Mouse (Mus musculus) liver, embryonic 11.5 days (tissue): ENCODE measurements around the gene Pga5. TPM values are rescaled to one million over a fixed set of nuclear protein-coding genes. Genes with fewer than 3 reads are reported as not detected.

Source experiments
- ATAC-seq: fragments of 200-750 bp; cut with Nextera tagmentation; replicated peaks from 2 replicates; pipeline ENCODE4 v1.8.0; 2017; ENCODE audit warnings: moderate number of reproducible peaks, mild to moderate bottlenecking, moderate TSS enrichment, moderate library complexity; ENCODE audit not compliant: low FRiP score
- DNase-seq: peaks from one replicate; pipeline ENCODE4 v3.0.0-alpha.2; 2017; ENCODE audit warnings: low spot score
- H3K27ac ChIP-seq: fragments of 300-500 bp; sonication (generic); 2 replicates; pipeline ENCODE4 v1.5.1; 2014; ENCODE audit warnings: mild to moderate bottlenecking, low read depth, low read length, control low read depth
- H3K27me3 ChIP-seq: fragments of 300-500 bp; sonication (generic); replicated peaks from 2 replicates; pipeline ENCODE4 v1.6.1; 2014; ENCODE audit warnings: low read length, mixed read lengths; ENCODE audit not compliant: control insufficient read depth, insufficient read depth
- H3K36me3 ChIP-seq: fragments of 300-500 bp; sonication (generic); 2 replicates; pipeline ENCODE4 v1.6.1; 2014; ENCODE audit warnings: mild to moderate bottlenecking, low read length, moderate library complexity, mixed read lengths; ENCODE audit not compliant: control insufficient read depth, insufficient read depth
- H3K4me1 ChIP-seq: fragments of 300-500 bp; sonication (generic); replicated peaks from 2 replicates; pipeline ENCODE4 v1.6.1; 2014; ENCODE audit warnings: low read length, mixed read lengths; ENCODE audit not compliant: control insufficient read depth, insufficient read depth
- H3K4me2 ChIP-seq: fragments of 300-500 bp; sonication (generic); 2 replicates; pipeline ENCODE4 v1.6.1; 2014; ENCODE audit warnings: mild to moderate bottlenecking, control low read depth, moderate library complexity
- H3K4me3 ChIP-seq: fragments of 300-500 bp; sonication (generic); 2 replicates; pipeline ENCODE4 v1.5.1; 2014; ENCODE audit warnings: low read depth, low read length, control low read depth
- H3K9ac ChIP-seq: fragments of 300-500 bp; sonication (generic); 2 replicates; pipeline ENCODE4 v1.6.1; 2014; ENCODE audit warnings: low read depth, low read length, control low read depth
- H3K9me3 ChIP-seq: fragments of 300-500 bp; sonication (generic); 2 replicates; pipeline ENCODE4 v1.6.1; 2016; ENCODE audit warnings: low read length, inconsistent platforms, mixed read lengths; ENCODE audit not compliant: control insufficient read depth
- WGBS: fragments of 180-500 bp; shearing (Covaris S2); extraction: QIAGEN DNeasy Blood & Tissue Kit; methylation state at CpG from one replicate; pipeline ENCODE4 v1.1.7; 2014; 5-methylcytosine and 5-hydroxymethylcytosine counted together
- polyA plus RNA-seq: library from polyadenylated mRNA; unstranded; fragments of >200 nt; fragmentation: Nextera tagmentation; extraction: Ambion mirVana; gene quantifications from 2 replicates; pipeline ENCODE4 v1.2.1, GENCODE M21; 2014

Pga5 gene
- polyA plus RNA-seq, 1 experiment from 2014 or later: not detected

DNA sequence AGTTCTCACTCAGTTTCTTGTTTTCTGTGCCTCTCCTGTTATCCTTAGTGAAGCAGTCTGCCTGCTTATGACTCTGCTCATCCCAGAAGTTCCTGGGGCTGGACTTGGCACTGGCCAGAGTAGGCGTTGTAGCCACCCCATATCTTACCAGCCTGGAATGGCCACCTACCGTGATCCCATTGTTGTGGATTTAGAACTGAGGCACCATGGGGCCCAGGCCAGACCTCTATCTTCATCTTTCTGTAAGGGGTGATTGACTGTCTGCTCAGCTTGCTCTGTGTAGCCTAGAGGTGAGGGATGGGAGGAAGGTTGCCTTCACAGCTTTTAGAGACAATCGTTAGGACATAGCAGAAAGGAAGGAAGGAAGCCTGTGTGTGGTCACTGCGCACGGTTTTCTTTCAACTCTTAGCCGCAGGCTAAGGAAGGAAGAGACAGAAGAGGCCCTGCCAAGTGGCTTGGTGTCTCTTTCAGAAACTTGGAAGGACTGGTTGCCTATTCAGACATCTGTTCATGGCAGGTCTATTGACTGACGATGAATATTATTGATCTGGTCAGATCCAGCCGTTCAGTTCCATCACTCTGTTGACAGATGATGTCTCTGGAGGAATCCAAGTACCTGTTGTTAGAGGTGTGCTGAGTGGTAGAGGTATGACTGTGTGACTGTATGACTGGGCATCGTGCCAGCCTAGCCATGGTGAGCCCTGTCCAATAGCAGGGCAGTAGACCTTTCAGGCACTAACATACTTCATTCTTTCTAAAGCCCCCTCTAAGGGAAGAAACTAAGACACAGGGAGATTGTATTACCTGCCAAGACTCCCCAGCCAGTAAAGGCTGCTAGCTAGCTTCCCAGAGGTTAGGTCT, 20.5 kb upstream of the Pga5 start:
- Histone ChIP-seq H3K4me2 (peak overlapping the region; percentile 41), H3K4me3 (no peak overlapping the region), H3K27ac (peak overlapping the region; percentile 69), H3K27me3 (no peaks in the 10 kb centered on the region), H3K36me3 (no peaks in the 10 kb centered on the region), H3K9ac (0 out of 2 replicates have a peak overlapping the region, but pooled peaks have one; percentile 9), H3K9me3 (no peaks in the 10 kb centered on the region), H3K4me1 (peaks cover 70% of the 10 kb centered on the region)
- no peak for ATAC-seq
- DNase-seq: no peak
- WGBS: 47% methylated on average over 9 of the region's 9 CpGs

DNA sequence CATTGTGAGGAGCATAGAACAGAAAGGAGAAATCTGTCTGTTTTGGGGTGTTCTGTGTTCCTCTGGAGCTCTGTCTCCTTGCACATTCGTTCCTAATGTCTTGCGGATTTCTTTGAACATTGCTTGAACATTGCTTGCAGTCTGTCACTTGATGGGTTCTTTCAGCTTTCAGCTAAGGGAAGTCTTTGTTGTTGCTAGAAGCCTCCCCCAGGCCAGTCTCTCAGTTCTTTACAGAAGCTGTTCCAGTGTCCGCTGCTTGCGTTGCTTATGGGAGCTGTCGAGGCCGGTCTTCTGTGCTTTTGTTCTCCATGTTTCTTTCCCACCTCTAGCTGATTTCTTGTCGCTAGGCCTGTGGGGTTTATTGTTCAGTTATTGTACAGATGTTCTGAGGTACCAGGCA, 17.9 kb upstream of the Pga5 start:
- DNase-seq (no peak), ATAC-seq (no peak)
- Histone ChIP-seq H3K36me3 (no peaks in the 10 kb centered on the region), H3K4me3 (no peak overlapping the region), H3K27ac (0 out of 2 replicates have a peak overlapping the region, but pooled peaks have one; percentile 4), H3K27me3 (no peaks in the 10 kb centered on the region), H3K9ac (no peak overlapping the region), H3K9me3 (no peaks in the 10 kb centered on the region), H3K4me2 (peak overlapping the region; percentile 15; the same call in 1 of the 2 replicates), H3K4me1 (peaks cover 79% of the 10 kb centered on the region)
- WGBS: 77% methylated on average over 7 of the region's 7 CpGs

DNA sequence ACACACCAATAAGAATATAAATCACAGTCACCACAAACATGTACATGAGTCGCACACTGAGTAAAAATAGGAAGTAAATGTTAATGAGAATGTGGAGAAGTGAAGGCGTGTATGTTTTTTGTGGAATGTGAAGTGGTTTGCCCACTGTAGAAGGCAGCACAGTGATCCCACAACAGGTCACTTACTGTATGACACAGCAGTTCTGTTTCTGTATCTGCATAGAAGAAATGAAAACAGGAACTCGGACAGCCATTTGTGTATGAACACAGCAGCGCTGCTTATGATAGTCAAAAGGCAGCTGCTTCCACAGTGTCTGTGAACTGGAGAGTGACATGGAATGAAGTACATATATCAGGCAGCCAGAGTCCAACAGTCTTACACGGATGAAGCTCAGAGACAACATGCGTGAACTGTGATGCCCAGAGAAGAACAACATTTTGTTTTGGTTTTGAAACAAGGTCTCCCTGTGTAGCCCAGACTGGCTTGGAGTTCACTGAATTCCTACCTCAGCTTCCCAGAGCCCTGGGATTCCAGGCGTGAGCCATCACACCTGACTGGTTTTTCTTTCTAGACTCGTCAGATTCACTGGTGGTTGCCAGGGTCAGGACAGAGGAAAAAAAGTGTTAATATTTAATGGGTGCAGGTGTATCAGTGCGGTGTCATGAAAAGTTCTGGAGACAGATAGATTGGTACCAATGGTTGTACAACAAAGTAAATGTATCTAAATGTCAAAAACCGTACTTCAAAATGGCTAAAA, 16.2 kb upstream of the Pga5 start:
- DNase-seq (no peak), ATAC-seq (no peak)
- Histone ChIP-seq H3K4me1 (peaks cover 78% of the 10 kb centered on the region), H3K27me3 (no peaks in the 10 kb centered on the region), H3K36me3 (no peaks in the 10 kb centered on the region), H3K4me3 (no peak overlapping the region), H3K4me2 (no peak overlapping the region), H3K27ac (peak overlapping the region; percentile 61), H3K9ac (no peak overlapping the region), H3K9me3 (no peaks in the 10 kb centered on the region)
- WGBS: 79% methylated on average over 10 of the region's 10 CpGs

DNA sequence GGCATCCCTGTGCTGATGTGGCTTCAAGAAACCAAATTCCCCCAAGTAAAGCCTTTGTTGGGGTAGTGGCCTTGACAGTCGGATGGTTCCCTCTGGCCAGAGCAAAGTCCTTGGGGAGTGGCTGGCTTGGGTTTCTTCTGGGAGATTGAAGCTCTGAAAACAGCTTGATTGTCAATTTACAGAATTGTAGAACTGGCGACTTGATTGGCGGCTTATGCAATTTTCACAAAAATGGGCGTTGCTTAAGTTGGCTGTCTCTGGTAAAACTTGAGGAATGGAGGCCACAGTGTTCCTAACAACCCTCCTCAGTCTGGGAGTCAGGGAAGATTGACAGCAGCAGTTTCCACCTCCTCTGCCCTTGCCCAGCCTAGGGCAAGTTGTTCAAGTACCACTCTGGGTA, 14.5 kb upstream of the Pga5 start:
- H3K9ac ChIP-seq: peak overlapping the region; percentile 56
- H3K36me3 ChIP-seq: no peaks in the 10 kb centered on the region
- H3K4me2 ChIP-seq: peak overlapping the region; percentile 50; the same call in 1 of the 2 replicates
- DNase-seq: no peak
- H3K4me1 ChIP-seq: peaks cover 67% of the 10 kb centered on the region
- WGBS: 81% methylated on average over 4 of the region's 4 CpGs
- H3K27ac ChIP-seq: peak overlapping the region; percentile 83
- no peaks in the 10 kb centered on the region for H3K9me3 ChIP-seq
- ATAC-seq: no peak
- no peaks in the 10 kb centered on the region for H3K27me3 ChIP-seq
- H3K4me3 ChIP-seq: no peak overlapping the region

DNA sequence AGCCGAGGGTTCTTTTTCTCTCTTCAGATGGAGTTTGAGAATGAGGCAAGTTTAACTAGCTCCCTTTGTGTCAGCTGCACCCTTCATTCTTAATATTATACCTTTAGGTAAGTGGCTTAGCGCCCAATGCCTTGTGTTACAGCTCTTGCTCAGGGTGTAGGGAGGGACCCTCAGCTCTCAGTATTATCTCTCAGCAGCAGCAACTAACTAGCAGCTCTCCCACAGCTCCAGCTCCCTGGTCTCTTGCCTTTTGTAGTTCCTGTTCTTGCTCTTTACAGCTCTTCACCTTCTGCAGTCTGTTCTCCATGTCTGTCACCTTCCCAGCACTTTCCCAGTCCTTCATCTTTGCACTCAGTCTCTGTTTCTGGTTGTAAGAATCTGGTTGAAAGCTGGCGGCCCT, 13.8 kb upstream of the Pga5 start:
- WGBS: 56% methylated on average over 3 of the region's 3 CpGs
- Histone ChIP-seq H3K9ac (peak overlapping the region; percentile 56), H3K4me1 (peaks cover 61% of the 10 kb centered on the region), H3K9me3 (no peaks in the 10 kb centered on the region), H3K4me2 (peak overlapping the region; percentile 50), H3K4me3 (no peak overlapping the region), H3K27ac (peak overlapping the region; percentile 83), H3K27me3 (no peaks in the 10 kb centered on the region), H3K36me3 (no peaks in the 10 kb centered on the region)
- DNase-seq (no peak), ATAC-seq (peak; percentile 70)

DNA sequence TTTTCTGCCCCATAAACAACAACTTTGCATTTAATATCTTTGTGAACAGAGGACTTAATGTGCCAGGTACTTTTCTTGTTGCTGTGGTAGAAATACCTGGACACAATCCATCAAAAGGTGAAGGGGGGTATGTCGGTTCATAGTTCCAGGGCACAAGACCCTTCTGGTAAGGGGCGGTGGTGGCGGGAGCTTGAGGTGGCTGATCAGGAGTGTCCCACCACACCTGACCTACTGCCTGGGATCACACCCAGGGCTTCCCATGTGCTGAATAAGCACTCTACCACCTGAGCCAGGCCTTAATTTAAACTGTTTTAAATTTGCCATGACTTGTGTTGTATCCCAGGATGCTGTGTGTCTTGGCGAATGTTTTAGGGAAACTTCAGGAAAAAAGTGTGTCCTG, 13.2 kb upstream of the Pga5 start:
- Histone ChIP-seq H3K4me3 (no peak overlapping the region; the same call in 1 of the 2 replicates), H3K9me3 (no peaks in the 10 kb centered on the region), H3K27ac (peak overlapping the region; percentile 83), H3K4me1 (peaks cover 59% of the 10 kb centered on the region), H3K27me3 (no peaks in the 10 kb centered on the region), H3K4me2 (peak overlapping the region; percentile 50), H3K9ac (peak overlapping the region; percentile 56), H3K36me3 (no peaks in the 10 kb centered on the region)
- ATAC-seq (no peak), DNase-seq (no peak)
- WGBS: 80% methylated on average over 4 of the region's 4 CpGs

DNA sequence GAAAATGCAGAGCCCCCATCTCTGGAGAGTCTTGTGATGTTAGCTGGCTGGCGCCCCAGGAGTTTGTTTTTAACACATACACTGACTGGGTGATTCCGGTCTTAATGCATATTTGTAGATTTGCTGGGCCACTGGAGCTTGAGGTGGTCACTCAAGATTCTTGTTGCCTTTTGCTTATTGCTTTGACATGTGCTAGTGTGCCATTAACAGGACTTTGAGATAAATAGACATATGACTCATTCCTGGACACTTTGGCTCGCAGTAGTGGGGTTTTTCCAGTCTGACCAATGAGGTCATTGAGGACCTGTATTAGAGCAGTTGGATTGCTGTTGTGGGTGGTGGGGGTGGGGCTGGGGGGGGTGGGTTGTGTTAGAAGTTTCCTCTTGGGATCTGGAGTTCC, 12.5 kb upstream of the Pga5 start:
- Histone ChIP-seq H3K9me3 (no peaks in the 10 kb centered on the region), H3K27me3 (no peaks in the 10 kb centered on the region), H3K4me3 (no peak overlapping the region), H3K4me2 (peak overlapping the region; percentile 86), H3K36me3 (no peaks in the 10 kb centered on the region), H3K27ac (peak overlapping the region; percentile 95), H3K9ac (no peak overlapping the region), H3K4me1 (peaks cover 52% of the 10 kb centered on the region)
- ATAC-seq (no peak), DNase-seq (no peak)
- 80% methylated on average over 3 of the region's 3 CpGs for WGBS

DNA sequence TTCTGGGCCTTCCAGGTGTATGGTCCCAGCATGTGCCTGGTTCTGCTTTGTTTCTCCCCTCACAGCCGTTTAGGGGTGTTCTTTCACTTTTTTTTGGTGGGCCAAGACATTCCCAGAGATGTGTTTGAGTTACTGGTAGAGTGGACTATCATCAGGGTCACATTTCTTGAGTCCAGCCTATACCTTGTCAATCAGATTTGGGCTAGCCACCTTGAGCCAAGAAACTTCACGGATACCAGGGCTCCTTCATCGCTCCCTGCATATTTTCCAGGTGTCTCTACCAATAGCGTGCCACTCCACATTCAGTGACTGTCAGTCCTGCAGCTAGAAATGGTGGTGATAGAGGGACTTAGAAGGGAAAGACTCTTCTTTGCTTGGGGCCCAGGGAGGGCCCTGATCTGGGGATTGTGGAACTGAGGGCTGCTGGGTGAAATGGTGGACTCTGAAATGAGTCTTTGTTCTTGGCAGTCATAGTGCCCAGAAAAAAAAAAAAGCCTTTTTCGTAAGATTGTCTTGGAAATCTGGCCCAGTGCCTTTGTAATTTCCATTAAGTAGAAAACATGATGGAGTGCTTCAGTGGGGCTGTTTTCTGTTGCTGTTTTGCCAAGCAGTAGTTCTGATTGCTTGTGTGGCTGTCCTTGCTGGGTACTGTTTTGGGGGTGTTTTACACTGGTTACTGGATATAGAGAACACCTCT, 11.7 kb upstream of the Pga5 start:
- Histone ChIP-seq H3K4me2 (peak overlapping the region; percentile 86), H3K4me1 (peaks cover 49% of the 10 kb centered on the region), H3K4me3 (peak overlapping the region; percentile 81), H3K9me3 (no peaks in the 10 kb centered on the region), H3K27ac (peak overlapping the region; percentile 95), H3K27me3 (no peaks in the 10 kb centered on the region), H3K36me3 (no peaks in the 10 kb centered on the region), H3K9ac (peak overlapping the region; percentile 89)
- 62% methylated on average over 5 of the region's 5 CpGs for WGBS
- no peak for DNase-seq
- ATAC-seq: no peak
